Mouse (Mus musculus) stomach, postnatal 0 days (tissue): ENCODE measurements at regions not wholly inside any gene's neighbourhood (a gene's known extent, or its start where the extent isn't known, plus 50 kb on each side); places are given as distances from the start of the nearest gene placed in this dataset.

ENCODE experiments used
- CTCF ChIP-seq: IDR thresholded peaks from 2 replicates; pipeline ENCODE4 v1.5.1; 2016; ENCODE audit warnings: antibody characterized with exemption, low read depth, mild to moderate bottlenecking, moderate library complexity
- EP300 ChIP-seq: optimal IDR thresholded peaks from 2 replicates; pipeline ENCODE3; 2016; ENCODE audit warnings: antibody characterized with exemption

DNA sequence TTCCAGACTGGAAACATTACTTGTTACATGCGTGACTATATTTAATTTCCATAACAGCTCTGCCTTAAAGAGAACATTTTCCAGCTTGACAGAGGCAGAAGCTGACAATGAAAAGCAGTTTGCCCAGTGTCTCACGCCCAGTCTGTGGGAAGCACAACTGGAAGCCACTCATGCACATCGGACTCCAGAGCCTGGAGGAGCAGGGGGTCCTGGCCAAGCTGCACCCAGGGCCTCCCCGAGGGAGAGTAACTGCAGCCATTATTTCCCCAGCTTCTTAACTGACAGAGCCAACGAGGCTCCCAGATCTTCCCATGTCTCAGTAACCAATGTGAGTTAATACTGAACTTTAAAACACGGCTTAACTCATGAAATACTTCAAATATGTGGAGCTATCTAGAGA is 223.5 kb downstream of the Opa1 start:
- TF ChIP-seq CTCF, result no peak
- TF ChIP-seq EP300, result no peak
